In genomic region chr3:136821993-136822392, GRCm38 (mm10) we compare ENCODE assay signal across 27 mouse cellular contexts.
"Had no signal": no experiment of that assay in that cellular context is flagged by ENCODE, and none has a peak within 500 bp of the region (broad histone marks: within the 10 kb centered on the region; RNA-seq: fewer than 3 reads in every experiment).

No protein-coding gene starts in this region.

- H3K4me2 ChIP-seq: heart, embryonic 13.5 days; heart, embryonic 15.5 days; hindbrain, embryonic 12.5 days; hindbrain, embryonic 14.5 days; kidney, embryonic 15.5 days; limb, embryonic 13.5 days; limb, embryonic 15.5 days; liver, embryonic 11.5 days; liver, embryonic 13.5 days had no signal

- H3K4me3 ChIP-seq: heart, embryonic 10.5 days; heart, embryonic 13.5 days; heart, embryonic 15.5 days; hindbrain, embryonic 10.5 days; hindbrain, embryonic 12.5 days; kidney, embryonic 15.5 days; limb, embryonic 13.5 days; limb, embryonic 15.5 days; liver, embryonic 13.5 days had no signal

- H3K27ac ChIP-seq: heart, embryonic 10.5 days; heart, embryonic 13.5 days; heart, embryonic 15.5 days; hindbrain, embryonic 10.5 days; hindbrain, embryonic 12.5 days; hindbrain, embryonic 14.5 days; hindbrain, postnatal 0 days; kidney, embryonic 15.5 days; kidney, postnatal 0 days; limb, embryonic 13.5 days; limb, embryonic 15.5 days; liver, embryonic 13.5 days had no signal

- H3K9me3 ChIP-seq: heart, embryonic 10.5 days; heart, embryonic 13.5 days; heart, embryonic 15.5 days; hindbrain, embryonic 10.5 days; hindbrain, embryonic 12.5 days; kidney, embryonic 15.5 days; limb, embryonic 13.5 days; limb, embryonic 15.5 days; liver, embryonic 13.5 days had no signal

- H3K9ac ChIP-seq: heart, embryonic 13.5 days; heart, embryonic 15.5 days; hindbrain, embryonic 12.5 days; hindbrain, embryonic 14.5 days; kidney, embryonic 15.5 days; limb, embryonic 13.5 days; limb, embryonic 15.5 days; liver, embryonic 13.5 days had no signal

- ATAC-seq: hindbrain, postnatal 0 days; intestine, embryonic 16.5 days had no signal

- H3K36me3 ChIP-seq: heart, embryonic 15.5 days; hindbrain, embryonic 12.5 days; limb, embryonic 13.5 days; limb, embryonic 15.5 days; liver, embryonic 13.5 days had no signal

- H3K27me3 ChIP-seq: heart, embryonic 13.5 days; heart, embryonic 15.5 days; hindbrain, embryonic 12.5 days; kidney, embryonic 15.5 days; limb, embryonic 13.5 days; limb, embryonic 15.5 days; liver, embryonic 13.5 days had no signal

- H3K4me1 ChIP-seq: heart, embryonic 10.5 days; hindbrain, embryonic 10.5 days; hindbrain, embryonic 12.5 days; kidney, embryonic 15.5 days; limb, embryonic 13.5 days had no signal

- DNase-seq: gastrocnemius, postnatal 14 days; gastrocnemius, postnatal 36 days; heart, adult 18-20 months; heart, postnatal 14 days; heart, postnatal 4 days; kidney, adult 11 months; kidney, adult 2 months; kidney, adult 9 months; kidney, postnatal 14 days; kidney, postnatal 36 days; layer of hippocampus, adult 9-11 months; layer of hippocampus, postnatal 36 days; left cerebral cortex, postnatal 4 days; liver, embryonic 13.5 days had no signal
